Mouse (Mus musculus) left cerebral cortex, adult 9 months (tissue): ENCODE data around the gene Nup188.
A peak's percentile ranks its signal among the peaks of the same experiment; 100 is the strongest.

Source experiments
- DNase-seq, 2 experiments: peaks; one replicate each; pipeline ENCODE4 v3.0.0; 2022; ENCODE audit warnings: low spot score in 2 of 2

Nup188 gene

GRCm38 (mm10) chr2:30385591-30385990 lies 99.4 kb downstream of the Nup188 start:
- DNase-seq: no peak

- DNase-seq: no peak
Measured at GRCm38 (mm10) chr2:30386913-30387312, 100.7 kb downstream of the Nup188 start.

- DNase-seq: no peak
Measured at GRCm38 (mm10) chr2:30389000-30389399, 102.8 kb downstream of the Nup188 start.

GRCm38 (mm10) chr2:30392114-30392576 lies 105.9 kb downstream of the Nup188 start, which contains the start of gene Dolpp1:
Gene Dolpp1 (plus strand): TSS chr2:30392254.
- peak; percentile 99 for DNase-seq

GRCm38 (mm10) chr2:30392577-30393369 lies 106.6 kb downstream of the Nup188 start:
- peak in 1 of 2 experiments; percentile 66 for DNase-seq

GRCm38 (mm10) chr2:30393370-30393656 lies 107.1 kb downstream of the Nup188 start:
- DNase-seq: no peak
